ENCODE assay signal across 8 mouse cellular contexts in genomic region chr2:62664839-62665238, GRCm38 (mm10). TPM values are rescaled to one million over a fixed set of nuclear protein-coding genes. Genes with fewer than 3 reads are reported as not detected.
DNase-seq lines count a peak whose midpoint lies in the region; ATAC-seq and TF ChIP-seq lines count a peak whose summit lies in the region.

No protein-coding gene starts in this region.

- H3K4me1 ChIP-seq in lung, adult 2 months (ENCODE audit: control insufficient read depth, insufficient read depth, low read length): 0 out of 2 replicates have a peak, but pooled peaks cover 3% of the 10 kb centered on the region
- peaks cover 3% of the 10 kb centered on the region; the same call in 1 of the 2 replicates for H3K4me1 ChIP-seq in embryonic facial prominence, embryonic 15.5 days
- no peaks in the 10 kb centered on the region for H3K4me1 ChIP-seq in intestine, embryonic 15.5 days (replicated peaks)

- H3K9ac ChIP-seq in embryonic facial prominence, embryonic 15.5 days: no peak overlapping the region
- H3K9ac ChIP-seq in intestine, embryonic 15.5 days: no peak overlapping the region

- no peaks in the 10 kb centered on the region for H3K9me3 ChIP-seq in embryonic facial prominence, embryonic 15.5 days (replicated peaks)
- H3K9me3 ChIP-seq in intestine, embryonic 15.5 days: no peaks in the 10 kb centered on the region

- no peak for DNase-seq in lung, adult 2 months
- DNase-seq in lung, postnatal 14 days: no peak
- peak; percentile 17 for DNase-seq in retina, embryonic 14.5 days (ENCODE audit: low spot score)
- DNase-seq in urinary bladder, adult 18-20 months (ENCODE audit: low spot score in 2 of 2): no peak
- DNase-seq in embryo, embryonic 9.5 days (ENCODE audit: extremely low spot score): no peak
- DNase-seq in thymus, postnatal 4 days: no peak

- no peak for TF ChIP-seq CTCF in lung, adult 2 months (IDR thresholded peaks at IDR 0.05; ENCODE audit: insufficient read depth, low read length)

- no peak overlapping the region for H3K27ac ChIP-seq in embryonic facial prominence, embryonic 15.5 days (replicated peaks)
- no peak overlapping the region for H3K27ac ChIP-seq in intestine, embryonic 15.5 days

- H3K36me3 ChIP-seq in embryonic facial prominence, embryonic 15.5 days: no peaks in the 10 kb centered on the region
- H3K36me3 ChIP-seq in intestine, embryonic 15.5 days: no peaks in the 10 kb centered on the region

- peak overlapping the region; percentile 97 for H3K4me2 ChIP-seq in embryonic facial prominence, embryonic 15.5 days (replicated peaks)
- H3K4me2 ChIP-seq in intestine, embryonic 15.5 days (replicated peaks): peak overlapping the region; percentile 93

- peaks cover 4% of the 10 kb centered on the region; the same call in 1 of the 2 replicates for H3K27me3 ChIP-seq in embryonic facial prominence, embryonic 15.5 days
- H3K27me3 ChIP-seq in intestine, embryonic 15.5 days (replicated peaks): no peaks in the 10 kb centered on the region

- 67% methylated on average over 7 of the region's 7 CpGs for WGBS in lung, adult 2 months
- 57% methylated on average over 7 of the region's 7 CpGs for WGBS in embryonic facial prominence, embryonic 15.5 days
- WGBS in intestine, embryonic 15.5 days: 58% methylated on average over 7 of the region's 7 CpGs

- no peak for TF ChIP-seq POLR2A in lung, adult 2 months (IDR thresholded peaks at IDR 0.05; ENCODE audit: borderline replicate concordance, extremely low read depth, low read depth, low read length)

- peak overlapping the region; percentile 8 for H3K4me3 ChIP-seq in lung, adult 2 months (replicated peaks; ENCODE audit: extremely low read depth, low read depth, low read length)
- peak overlapping the region; percentile 60 for H3K4me3 ChIP-seq in embryonic facial prominence, embryonic 15.5 days (replicated peaks)
- H3K4me3 ChIP-seq in intestine, embryonic 15.5 days (replicated peaks): peak overlapping the region; percentile 59

- no peak for ATAC-seq in embryonic facial prominence, embryonic 15.5 days (ENCODE audit: insufficient number of reproducible peaks, low FRiP score, low TSS enrichment, low read depth)
- ATAC-seq in intestine, embryonic 15.5 days: no peak

RNA-seq across cellular contexts. Expression of gene Gca, which starts 0.8 kb away (rescaled TPM):
- polyA plus RNA-seq in lung, adult 2 months (2012; rRNA removed): 6.8 and 9.5 TPM in 2 replicates
- 2.0 and 2.8 TPM in 2 replicates for polyA plus RNA-seq in embryonic facial prominence, embryonic 15.5 days (2015; fragmentation: Nextera tagmentation; extraction: Ambion mirVana)
- polyA plus RNA-seq in intestine, embryonic 15.5 days (2015; fragmentation: Nextera tagmentation; extraction: Ambion mirVana): 8.8 and 9.4 TPM in 2 replicates

RNA-seq across cellular contexts. Expression of gene Ifih1, which starts 18.8 kb away (rescaled TPM):
- polyA plus RNA-seq in lung, adult 2 months (2012; rRNA removed): 7.6 and 9.7 TPM in 2 replicates
- polyA plus RNA-seq in embryonic facial prominence, embryonic 15.5 days (2015; fragmentation: Nextera tagmentation; extraction: Ambion mirVana): 2.6 and 3.3 TPM in 2 replicates
- 5.2 and 7.0 TPM in 2 replicates for polyA plus RNA-seq in intestine, embryonic 15.5 days (2015; fragmentation: Nextera tagmentation; extraction: Ambion mirVana)

Comparison
In these comparisons a context has a peak if more than half of its experiments do, and no peak if none do; other contexts are left out.
1. H3K4me3 ChIP-seq: peak in every context shown above with its lines; median percentile 60 in embryonic facial prominence, embryonic 15.5 days; 59 in intestine, embryonic 15.5 days; 8 in lung, adult 2 months.